Mouse (Mus musculus): Measurements from ENCODE around the gene Hacd3. TPM values are rescaled to one million over a fixed set of nuclear protein-coding genes. Genes with fewer than 3 reads are reported as not detected.
A peak's percentile ranks its signal among the peaks of the same experiment; 100 is the strongest.

Gene Hacd3
- polyA plus RNA-seq, 1 experiment from 2014 or later: 52.3 TPM

DNA sequence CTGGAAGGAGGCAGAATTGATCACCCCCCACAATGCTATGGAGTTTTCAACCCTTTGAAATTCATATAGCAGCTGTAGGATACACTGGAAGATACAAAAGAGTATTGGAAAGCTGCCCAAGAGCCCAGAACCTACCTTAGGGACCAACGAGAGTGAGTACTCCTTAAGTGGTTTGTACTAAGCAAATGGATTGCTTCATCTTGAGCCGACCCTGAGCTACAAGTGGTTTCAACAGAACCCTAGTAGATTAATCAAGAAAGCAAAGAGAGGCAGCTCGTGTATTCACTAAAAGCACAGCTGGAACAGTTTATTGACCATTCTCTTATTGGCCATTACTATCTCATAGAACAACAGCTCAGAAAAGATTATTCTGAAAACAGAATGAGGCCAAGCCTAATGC, 2.3 kb downstream of the Hacd3 start:
- Histone ChIP-seq H3K9me3 (replicated peaks; ENCODE audit: control insufficient read depth, low read length) (no peaks in the 10 kb centered on the region), H3K27me3 (ENCODE audit: control insufficient read depth, insufficient read depth, low read length) (no peaks in the 10 kb centered on the region), H3K4me3 (ENCODE audit: low read length) (no peak overlapping the region), H3K27ac (ENCODE audit: low read length) (no peak overlapping the region), H3K4me2 (ENCODE audit: low read depth, low read length) (no peak overlapping the region), H3K36me3 (ENCODE audit: control insufficient read depth, insufficient read depth) (no peaks in the 10 kb centered on the region), H3K4me1 (ENCODE audit: control insufficient read depth, insufficient read depth, low read length) (peaks cover 38% of the 10 kb centered on the region), H3K9ac (ENCODE audit: low read length) (no peak overlapping the region)
- 41% methylated on average over 3 of the region's 3 CpGs for WGBS
- ATAC-seq (replicated peaks; ENCODE audit: extremely low read depth, insufficient read depth, low FRiP score): no peak

DNA sequence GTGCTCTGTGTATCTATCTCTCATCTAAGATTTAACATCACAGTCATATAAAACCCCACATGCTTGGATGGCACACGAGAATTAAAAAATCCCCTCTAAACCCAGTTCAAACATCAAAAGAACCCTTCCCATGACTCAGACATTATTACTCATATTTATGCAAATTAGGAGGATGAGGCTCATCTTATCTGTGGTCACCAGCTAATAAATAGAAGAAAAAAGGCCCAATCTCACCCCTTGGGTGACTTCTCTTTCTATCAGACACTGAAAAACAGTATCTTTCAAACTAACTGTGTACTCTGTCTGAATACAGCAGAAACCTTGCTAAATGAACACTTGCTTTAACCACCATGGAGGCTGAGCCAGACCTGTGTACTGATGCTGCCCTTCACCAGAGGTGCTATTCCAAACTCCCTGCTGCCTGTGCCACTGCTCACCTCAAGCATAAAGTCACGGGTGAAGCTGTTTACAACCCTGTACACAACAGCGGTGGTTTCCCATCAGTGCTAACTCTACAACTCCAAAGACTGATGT, 2.8 kb downstream of the Hacd3 start:
- Histone ChIP-seq H3K4me3 (ENCODE audit: low read length) (no peak overlapping the region), H3K4me2 (ENCODE audit: low read depth, low read length) (no peak overlapping the region), H3K27me3 (ENCODE audit: control insufficient read depth, insufficient read depth, low read length) (no peaks in the 10 kb centered on the region), H3K27ac (ENCODE audit: low read length) (no peak overlapping the region), H3K36me3 (ENCODE audit: control insufficient read depth, insufficient read depth) (no peaks in the 10 kb centered on the region), H3K9me3 (replicated peaks; ENCODE audit: control insufficient read depth, low read length) (no peaks in the 10 kb centered on the region), H3K4me1 (ENCODE audit: control insufficient read depth, insufficient read depth, low read length) (peaks cover 38% of the 10 kb centered on the region), H3K9ac (ENCODE audit: low read length) (no peak overlapping the region)
- WGBS: 81% methylated on average over 3 of the region's 3 CpGs
- ATAC-seq (replicated peaks; ENCODE audit: extremely low read depth, insufficient read depth, low FRiP score): no peak

DNA sequence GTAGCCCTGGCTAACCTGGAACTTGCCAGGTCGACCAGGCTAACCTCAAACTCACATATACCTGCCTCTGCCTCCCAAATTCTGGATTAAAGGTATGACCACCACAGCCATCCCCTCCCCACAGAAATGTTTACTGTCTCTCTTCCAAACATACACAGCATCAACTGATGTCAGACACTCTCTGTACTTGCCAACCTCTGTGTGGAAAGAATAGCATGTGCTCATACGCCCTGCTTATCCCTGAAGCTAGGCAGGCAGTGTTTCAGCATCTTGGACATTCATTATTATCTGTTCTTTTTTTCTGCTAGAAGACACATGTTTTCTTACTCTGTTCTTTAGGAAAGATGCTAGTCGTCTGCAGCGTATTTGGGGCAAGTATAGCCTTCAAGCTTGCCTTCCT, 3.6 kb downstream of the Hacd3 start:
- Histone ChIP-seq H3K4me3 (ENCODE audit: low read length) (no peak overlapping the region), H3K9me3 (replicated peaks; ENCODE audit: control insufficient read depth, low read length) (no peaks in the 10 kb centered on the region), H3K9ac (ENCODE audit: low read length) (no peak overlapping the region), H3K27ac (ENCODE audit: low read length) (no peak overlapping the region), H3K4me2 (ENCODE audit: low read depth, low read length) (no peak overlapping the region), H3K27me3 (ENCODE audit: control insufficient read depth, insufficient read depth, low read length) (no peaks in the 10 kb centered on the region), H3K36me3 (ENCODE audit: control insufficient read depth, insufficient read depth) (no peaks in the 10 kb centered on the region), H3K4me1 (ENCODE audit: control insufficient read depth, insufficient read depth, low read length) (peaks cover 38% of the 10 kb centered on the region)
- WGBS: 81% methylated on average over 4 of the region's 4 CpGs
- no peak for ATAC-seq (replicated peaks; ENCODE audit: extremely low read depth, insufficient read depth, low FRiP score)

DNA sequence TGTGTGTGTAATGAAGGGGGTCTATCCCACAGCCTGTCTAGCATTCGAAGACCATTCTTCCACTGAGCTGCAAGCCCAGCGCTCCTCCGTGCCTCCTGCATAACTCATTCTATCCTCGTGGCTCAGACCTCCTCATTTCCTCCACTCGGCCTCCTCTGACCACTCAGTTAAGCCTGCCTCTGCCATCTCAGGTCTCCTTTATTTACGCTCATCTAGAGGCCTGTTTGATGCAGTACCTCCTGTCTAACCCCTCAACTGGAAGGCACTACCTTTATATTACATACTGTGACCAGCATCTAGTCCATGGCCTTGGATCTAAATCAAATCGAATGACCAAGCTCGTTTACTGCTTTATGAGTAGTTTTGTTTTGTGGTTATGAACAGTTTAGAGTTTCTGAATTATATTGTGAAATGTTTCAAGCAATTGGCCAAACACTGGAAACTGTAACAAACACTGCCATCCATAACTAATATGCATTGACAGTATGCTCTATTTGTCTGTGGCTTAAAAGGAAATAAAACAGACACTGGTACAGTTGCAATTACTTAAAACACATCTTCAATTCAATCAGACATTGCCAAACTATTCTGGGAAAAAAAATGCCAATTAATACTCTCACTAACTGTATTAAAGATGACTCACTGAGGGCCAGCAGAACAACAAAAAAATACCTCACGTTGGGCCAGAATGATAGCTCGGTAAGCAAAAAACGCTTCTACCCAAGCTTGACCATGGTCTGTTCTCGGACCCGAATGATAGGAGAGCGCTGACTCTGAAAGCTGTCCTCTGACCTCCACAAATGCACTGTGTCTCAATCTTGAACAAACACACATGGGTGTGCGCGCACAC, 4.3 kb downstream of the Hacd3 start:
- Histone ChIP-seq H3K9me3 (replicated peaks; ENCODE audit: control insufficient read depth, low read length) (no peaks in the 10 kb centered on the region), H3K4me2 (ENCODE audit: low read depth, low read length) (no peak overlapping the region), H3K27me3 (ENCODE audit: control insufficient read depth, insufficient read depth, low read length) (no peaks in the 10 kb centered on the region), H3K4me3 (ENCODE audit: low read length) (no peak overlapping the region), H3K9ac (ENCODE audit: low read length) (no peak overlapping the region), H3K36me3 (ENCODE audit: control insufficient read depth, insufficient read depth) (no peaks in the 10 kb centered on the region), H3K4me1 (ENCODE audit: control insufficient read depth, insufficient read depth, low read length) (peaks cover 34% of the 10 kb centered on the region), H3K27ac (ENCODE audit: low read length) (no peak overlapping the region)
- no peak for ATAC-seq (replicated peaks; ENCODE audit: extremely low read depth, insufficient read depth, low FRiP score)
- WGBS: 88% methylated on average over 16 of the region's 16 CpGs

DNA sequence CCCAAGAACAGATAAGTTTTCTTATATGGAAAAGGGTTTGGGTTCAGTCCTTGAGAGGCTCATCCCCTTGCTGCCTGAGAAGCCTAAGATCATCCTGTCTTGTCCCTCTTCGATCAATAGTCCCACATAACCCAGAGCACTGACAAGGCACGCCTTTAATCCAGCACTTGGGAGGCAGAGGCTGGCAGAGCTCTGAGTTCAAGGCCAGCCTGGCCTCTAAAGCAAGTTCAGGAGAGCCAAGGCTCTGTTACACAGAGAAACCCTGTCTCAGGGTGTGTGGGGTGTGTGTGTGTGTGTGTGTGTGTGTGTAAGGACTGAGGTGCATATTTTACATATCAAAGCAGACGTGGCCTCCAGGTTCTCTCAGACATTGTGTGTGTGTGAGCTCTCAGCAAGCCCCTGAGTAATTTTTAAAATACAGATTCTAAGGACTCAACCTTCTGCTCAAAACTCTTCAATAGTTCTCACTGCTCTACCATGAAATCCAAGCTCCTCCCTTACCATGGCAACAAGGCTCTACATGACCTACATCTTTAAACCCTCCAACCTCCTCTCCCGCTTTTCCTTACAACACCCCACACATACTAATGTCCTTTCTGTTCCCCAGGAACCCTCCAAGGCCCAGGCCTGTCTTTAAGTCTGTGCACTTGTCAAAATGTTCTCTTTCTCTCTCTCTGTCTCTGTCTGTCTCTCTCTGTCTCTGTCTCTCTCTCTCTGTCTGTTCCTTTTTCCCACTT, 5.1 kb downstream of the Hacd3 start:
- no peak for ATAC-seq (replicated peaks; ENCODE audit: extremely low read depth, insufficient read depth, low FRiP score)
- Histone ChIP-seq H3K4me3 (ENCODE audit: low read length) (no peak overlapping the region), H3K36me3 (ENCODE audit: control insufficient read depth, insufficient read depth) (no peaks in the 10 kb centered on the region), H3K4me1 (ENCODE audit: control insufficient read depth, insufficient read depth, low read length) (peaks cover 31% of the 10 kb centered on the region), H3K27me3 (ENCODE audit: control insufficient read depth, insufficient read depth, low read length) (no peaks in the 10 kb centered on the region), H3K4me2 (ENCODE audit: low read depth, low read length) (no peak overlapping the region), H3K27ac (ENCODE audit: low read length) (peak overlapping the region; percentile 41; the same call in 1 of the 2 replicates), H3K9ac (ENCODE audit: low read length) (no peak overlapping the region), H3K9me3 (replicated peaks; ENCODE audit: control insufficient read depth, low read length) (no peaks in the 10 kb centered on the region)
- WGBS: 81% methylated on average over 4 of the region's 4 CpGs

DNA sequence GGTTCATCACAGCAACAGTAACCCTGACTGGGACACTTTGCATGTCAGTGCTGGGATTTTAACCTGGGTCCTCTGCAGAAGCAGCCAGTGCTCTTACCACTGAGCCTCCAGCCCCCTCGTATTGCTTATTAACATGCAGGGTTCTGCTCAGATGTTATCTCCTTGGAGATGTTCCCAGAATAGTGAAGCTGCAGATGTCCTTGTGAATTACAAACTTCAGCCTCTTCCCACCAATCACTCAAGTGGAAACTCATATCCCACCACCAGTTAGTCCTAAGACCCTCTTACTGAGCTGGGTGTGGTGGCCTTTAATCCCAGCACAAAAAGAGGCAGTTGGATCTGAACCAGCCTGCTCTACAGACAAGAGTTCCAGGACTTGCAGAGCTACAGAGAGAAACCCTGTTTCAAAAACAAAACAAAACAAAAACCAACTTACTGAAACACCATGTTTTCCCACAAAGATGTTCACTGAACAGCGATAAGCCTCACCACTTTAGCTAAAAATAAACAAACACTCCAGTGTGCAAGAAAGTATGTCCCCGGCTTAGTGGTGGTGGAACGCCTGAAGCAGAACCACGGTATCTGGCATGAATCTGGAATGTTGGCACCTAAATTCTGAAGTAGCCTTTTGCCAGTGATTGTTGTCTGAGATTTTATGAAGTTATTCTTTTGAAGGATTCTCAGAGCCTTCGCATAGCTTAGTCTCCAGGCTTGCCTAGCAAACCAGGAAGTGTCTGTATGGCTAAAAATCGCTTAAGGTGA, 5.9 kb downstream of the Hacd3 start:
- ATAC-seq (replicated peaks; ENCODE audit: extremely low read depth, insufficient read depth, low FRiP score): no peak
- Histone ChIP-seq H3K27me3 (ENCODE audit: control insufficient read depth, insufficient read depth, low read length) (no peaks in the 10 kb centered on the region), H3K4me1 (ENCODE audit: control insufficient read depth, insufficient read depth, low read length) (peaks cover 29% of the 10 kb centered on the region), H3K4me3 (ENCODE audit: low read length) (no peak overlapping the region), H3K4me2 (ENCODE audit: low read depth, low read length) (peak overlapping the region; percentile 28), H3K9ac (ENCODE audit: low read length) (no peak overlapping the region), H3K27ac (ENCODE audit: low read length) (peak overlapping the region; percentile 3; the same call in 1 of the 2 replicates), H3K9me3 (replicated peaks; ENCODE audit: control insufficient read depth, low read length) (no peaks in the 10 kb centered on the region), H3K36me3 (ENCODE audit: control insufficient read depth, insufficient read depth) (no peaks in the 10 kb centered on the region)
- 36% methylated on average over 7 of the region's 7 CpGs for WGBS

DNA sequence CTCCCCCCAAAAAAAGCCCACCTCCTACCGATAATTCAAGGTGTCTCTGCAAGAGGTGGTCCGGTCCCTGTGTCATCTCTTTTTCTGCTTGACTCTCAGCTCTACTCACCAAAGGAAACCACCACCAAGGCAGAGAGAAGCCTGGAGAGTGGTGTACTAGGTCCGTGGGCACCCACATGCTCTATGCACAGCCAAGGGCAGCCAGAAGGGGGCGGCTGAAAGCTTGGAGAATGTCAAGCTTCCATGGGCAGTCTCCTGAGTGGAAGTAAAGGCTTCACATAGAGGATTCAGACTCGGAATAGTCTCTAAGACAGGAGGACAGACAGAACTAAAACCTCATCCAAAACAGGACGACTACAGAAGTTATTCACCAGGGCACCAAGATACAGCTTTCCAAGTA, 10.2 kb downstream of the Hacd3 start:
- Histone ChIP-seq H3K36me3 (ENCODE audit: control insufficient read depth, insufficient read depth) (peaks cover 10% of the 10 kb centered on the region), H3K4me1 (ENCODE audit: control insufficient read depth, insufficient read depth, low read length) (peaks cover 12% of the 10 kb centered on the region), H3K9ac (ENCODE audit: low read length) (no peak overlapping the region), H3K27ac (ENCODE audit: low read length) (no peak overlapping the region), H3K27me3 (ENCODE audit: control insufficient read depth, insufficient read depth, low read length) (no peaks in the 10 kb centered on the region), H3K9me3 (replicated peaks; ENCODE audit: control insufficient read depth, low read length) (no peaks in the 10 kb centered on the region), H3K4me3 (ENCODE audit: low read length) (no peak overlapping the region), H3K4me2 (ENCODE audit: low read depth, low read length) (no peak overlapping the region)
- WGBS: 50% methylated on average over 6 of the region's 6 CpGs
- ATAC-seq (replicated peaks; ENCODE audit: extremely low read depth, insufficient read depth, low FRiP score): no peak

DNA sequence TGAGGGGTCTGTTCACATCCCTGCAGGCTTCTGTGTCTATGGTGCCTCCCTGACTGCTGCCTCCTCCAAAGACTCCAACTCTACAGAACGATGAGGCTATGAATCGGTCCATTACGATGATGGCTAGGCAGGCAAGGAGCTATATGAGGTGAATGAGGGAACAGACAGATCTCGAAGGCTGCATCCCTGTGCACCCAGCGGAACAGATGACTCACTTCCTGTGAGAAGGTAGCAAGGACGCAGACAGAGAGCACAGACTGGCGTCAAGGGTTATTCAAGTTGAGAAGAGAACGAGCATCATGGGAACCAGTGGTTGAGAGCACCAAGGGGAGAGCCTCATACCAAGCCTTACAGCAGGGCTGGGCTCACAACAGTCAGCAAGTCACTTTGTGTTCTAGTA, 10.9 kb downstream of the Hacd3 start:
- Histone ChIP-seq H3K9ac (ENCODE audit: low read length) (no peak overlapping the region), H3K9me3 (replicated peaks; ENCODE audit: control insufficient read depth, low read length) (no peaks in the 10 kb centered on the region), H3K4me1 (ENCODE audit: control insufficient read depth, insufficient read depth, low read length) (peaks cover 5% of the 10 kb centered on the region), H3K4me2 (ENCODE audit: low read depth, low read length) (no peak overlapping the region), H3K27ac (ENCODE audit: low read length) (no peak overlapping the region), H3K27me3 (ENCODE audit: control insufficient read depth, insufficient read depth, low read length) (no peaks in the 10 kb centered on the region), H3K36me3 (ENCODE audit: control insufficient read depth, insufficient read depth) (peaks cover 16% of the 10 kb centered on the region), H3K4me3 (ENCODE audit: low read length) (no peak overlapping the region)
- ATAC-seq (replicated peaks; ENCODE audit: extremely low read depth, insufficient read depth, low FRiP score): no peak
- 63% methylated on average over 8 of the region's 8 CpGs for WGBS
